Mouse (Mus musculus) cerebellum, postnatal 36 days (tissue): ENCODE results near the gene Pten.
"Not testable (repeated sequence)": the region's sequence is repeated elsewhere in the genome, so short reads cannot be mapped to it uniquely, and the experiment has no call there.

Experiments
- DNase-seq, 2 experiments: peaks; one replicate each; pipeline ENCODE4 v3.0.0; 2021 to 2022; ENCODE audit warnings: mixed read lengths in 2 of 2

Pten gene

DNA sequence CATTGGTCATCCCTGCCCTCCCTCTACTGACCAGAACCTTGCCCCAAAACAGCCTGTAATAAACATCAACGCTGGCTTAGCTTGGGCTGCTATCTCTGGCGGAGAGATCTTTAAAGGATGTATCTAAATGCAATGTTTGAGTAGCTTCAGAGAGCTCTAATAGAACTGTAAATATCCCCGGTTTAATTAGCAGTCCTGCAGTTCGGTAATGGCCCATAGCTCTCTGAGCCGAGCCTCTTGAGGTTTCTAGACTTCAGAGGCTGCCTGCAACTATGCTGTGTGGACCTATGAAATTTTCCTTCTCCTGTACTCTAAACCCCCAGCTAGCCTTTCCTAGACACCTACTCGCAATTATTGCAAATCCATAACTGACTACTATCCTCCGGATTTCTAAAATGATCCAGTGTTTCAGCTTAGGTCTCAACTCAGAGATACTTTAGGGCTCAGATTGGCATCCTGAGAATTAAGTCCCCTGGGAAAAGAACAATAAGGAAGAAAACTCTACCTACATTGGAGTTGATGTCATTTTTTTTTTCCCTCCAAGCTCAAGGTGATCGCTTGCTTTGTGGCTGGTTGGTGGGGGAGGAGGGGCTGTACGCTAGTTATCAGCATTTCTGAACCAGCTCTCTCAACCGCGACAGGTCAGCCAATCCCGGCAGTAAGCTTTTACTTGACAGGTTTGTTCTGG lies 2.0 kb upstream of the Pten start:
- peak in 1 of 2 experiments; percentile 43 for DNase-seq

DNA sequence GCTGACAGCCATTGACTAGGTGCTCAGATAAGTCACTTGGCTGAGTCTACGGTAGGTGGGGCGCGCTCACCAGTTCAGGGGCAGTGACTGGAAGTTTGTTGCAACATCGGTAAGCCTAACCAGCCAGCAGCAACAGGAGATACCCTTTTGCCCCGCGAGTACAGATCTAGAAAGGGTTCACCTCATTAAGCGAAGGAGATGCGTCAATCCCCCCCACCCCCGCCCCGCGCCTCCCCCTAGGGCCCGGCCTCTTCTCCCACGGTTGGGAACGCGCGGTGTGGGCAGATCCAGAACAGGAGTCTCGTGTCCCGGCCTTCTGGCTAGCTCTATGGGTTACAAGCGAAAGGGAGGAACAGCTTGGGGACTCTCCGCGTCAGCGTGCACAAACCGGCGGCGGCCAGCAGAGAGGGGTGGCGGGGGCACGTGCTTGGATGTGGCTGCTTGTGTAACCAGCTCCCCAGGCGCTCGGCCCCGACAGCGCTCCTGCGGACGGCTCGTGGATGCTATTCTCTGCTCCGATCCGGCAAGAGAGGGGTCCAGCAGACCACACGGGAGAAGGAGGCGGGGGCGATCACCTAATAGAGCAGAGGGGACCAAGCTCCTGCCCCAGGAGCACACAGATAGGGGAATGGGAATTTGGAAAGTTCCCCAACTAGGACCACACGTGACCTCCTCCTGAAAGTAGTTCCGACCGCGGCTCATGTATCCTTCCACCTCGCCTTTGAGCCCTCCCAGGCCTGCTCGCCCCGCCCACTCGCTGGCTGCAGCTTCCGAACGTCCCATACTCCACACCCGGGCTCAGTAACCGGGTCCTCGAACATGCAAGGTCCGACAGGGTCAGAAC lies 1.3 kb upstream of the Pten start:
- peak; percentile 97 for DNase-seq

- DNase-seq, result no peak
Measured at GRCm38 (mm10) chr19:32756636-32756899, 729 bp upstream of the Pten start.

- DNase-seq, result peak; percentile 59 to 64
Measured at GRCm38 (mm10) chr19:32757831-32758792, 815 bp downstream of the Pten start.

DNA sequence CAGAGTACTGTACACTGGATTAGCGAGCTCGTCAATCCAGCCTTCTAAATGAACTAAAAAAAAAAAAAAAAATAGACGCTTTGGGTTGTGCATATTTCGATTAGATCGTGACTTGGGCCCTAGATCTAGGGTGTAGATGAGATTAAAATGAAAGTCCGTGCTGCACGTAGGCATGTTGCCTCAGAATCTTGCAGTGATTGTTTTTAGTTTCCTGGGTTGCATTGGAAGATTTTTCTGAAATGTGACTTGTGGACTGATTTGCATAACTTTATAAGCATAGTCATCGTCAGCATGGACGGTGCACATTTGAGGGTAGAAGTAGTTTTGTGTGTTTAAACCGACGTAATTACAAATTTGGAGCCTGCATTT lies 1.5 kb downstream of the Pten start:
- no peak for DNase-seq

DNA sequence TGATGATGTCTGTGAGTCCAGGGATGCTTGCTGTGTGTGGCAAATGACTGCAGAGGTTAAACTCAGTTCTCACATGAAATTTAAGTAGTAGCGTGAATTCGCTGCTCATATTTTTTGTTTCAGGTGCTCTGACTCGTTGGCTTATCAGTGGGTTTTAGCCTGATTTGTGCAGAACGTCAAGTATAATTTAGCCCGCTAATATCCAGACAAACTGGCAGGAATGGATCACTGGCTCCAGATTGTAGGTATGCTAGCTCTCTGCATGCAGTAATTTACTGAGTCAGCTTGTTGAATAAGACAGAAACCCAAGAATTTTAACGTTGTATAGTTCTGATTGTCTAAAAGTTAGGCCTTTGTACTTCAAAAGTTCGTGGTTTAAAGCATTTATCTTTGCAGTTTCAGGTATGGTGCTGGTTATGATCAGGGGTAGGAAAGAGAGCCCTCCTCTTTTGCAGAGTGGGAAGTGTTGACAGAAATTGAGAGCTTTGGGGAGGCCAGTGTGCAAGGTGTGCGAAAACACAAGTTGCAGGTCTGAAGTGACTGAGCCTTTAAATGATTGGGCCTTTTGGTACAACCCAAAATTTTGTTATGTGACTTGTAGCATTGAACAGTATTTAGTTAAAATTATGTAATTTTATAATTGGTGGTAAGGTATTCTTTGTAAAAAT lies 2.2 kb downstream of the Pten start:
- no peak for DNase-seq

GRCm38 (mm10) chr19:32760499-32760898 lies 3.2 kb downstream of the Pten start:
- no peak for DNase-seq

- no peak for DNase-seq
Measured at GRCm38 (mm10) chr19:32761162-32761561, 3.9 kb downstream of the Pten start.

- no peak for DNase-seq
Measured at GRCm38 (mm10) chr19:32762493-32762892, 5.2 kb downstream of the Pten start.

DNA sequence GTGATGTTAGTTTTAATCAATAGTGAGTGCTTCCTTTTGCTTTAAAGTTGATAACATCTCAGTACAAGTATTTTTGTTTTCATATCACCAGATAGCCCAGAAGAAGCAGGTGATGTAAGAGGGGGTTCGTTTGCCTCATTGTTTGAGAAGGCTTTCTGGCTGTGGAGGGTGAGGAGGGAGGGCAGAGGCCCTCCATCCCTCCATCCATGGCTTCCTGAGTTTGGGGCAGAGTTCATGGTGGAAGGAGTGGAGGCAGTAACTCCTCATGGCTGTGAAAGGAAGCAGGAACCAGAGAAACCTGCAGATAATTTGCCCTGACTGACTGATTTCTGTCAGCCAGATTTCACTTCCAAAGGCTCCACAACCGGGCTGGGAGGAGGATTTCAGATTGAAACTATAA lies 21.1 kb downstream of the Pten start:
- no peak for DNase-seq

- DNase-seq, result no peak
Measured at GRCm38 (mm10) chr19:32779131-32779530, 21.8 kb downstream of the Pten start.

GRCm38 (mm10) chr19:32781305-32782071 lies 24.2 kb downstream of the Pten start:
- no peak for DNase-seq

DNA sequence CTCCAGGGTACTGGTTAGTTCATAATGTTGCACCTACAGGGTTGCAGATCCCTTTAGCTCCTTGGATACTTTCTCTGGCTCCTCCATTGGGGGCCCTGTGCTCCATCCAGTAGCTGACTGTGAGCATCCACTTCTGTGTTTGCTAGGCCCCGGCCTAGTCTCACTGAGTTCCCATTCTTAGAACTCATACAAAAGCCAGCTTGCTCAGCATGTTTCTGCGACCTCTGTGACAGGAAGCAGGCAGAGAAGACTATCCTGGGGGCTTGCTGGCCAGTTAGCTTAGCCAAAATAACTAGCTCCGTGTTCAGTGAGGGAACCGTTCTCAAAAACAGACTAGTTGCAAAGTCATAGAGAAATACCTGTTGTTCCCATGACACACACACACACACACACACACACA lies 30.1 kb downstream of the Pten start:
- DNase-seq, result not testable (repeated sequence)

- DNase-seq, result not testable (repeated sequence)
Measured at GRCm38 (mm10) chr19:32788016-32788415, 30.7 kb downstream of the Pten start.

GRCm38 (mm10) chr19:32789535-32789934 lies 32.2 kb downstream of the Pten start:
- no peak for DNase-seq

- peak; percentile 73 to 76 for DNase-seq
Measured at GRCm38 (mm10) chr19:32792610-32793009, 35.3 kb downstream of the Pten start.

DNA sequence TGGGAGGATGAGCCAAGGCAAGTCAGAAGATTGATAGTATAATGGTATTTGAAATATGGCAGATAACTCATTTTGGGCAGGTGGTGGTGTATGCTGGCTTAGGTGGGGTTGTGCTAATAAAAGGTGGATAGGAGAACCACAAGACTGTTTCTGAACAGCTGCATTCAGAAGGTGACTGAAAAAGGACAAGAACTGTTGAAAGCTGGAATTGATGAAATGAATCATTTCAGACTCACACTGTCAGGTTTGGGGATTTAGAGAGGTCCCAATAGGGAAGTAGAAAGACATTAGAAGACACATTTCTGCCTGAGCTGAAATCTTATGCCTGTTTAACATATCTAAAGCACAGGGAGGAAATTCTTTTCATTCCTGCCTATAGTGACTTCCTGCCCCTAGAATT lies 36.6 kb downstream of the Pten start:
- DNase-seq, result no peak

DNA sequence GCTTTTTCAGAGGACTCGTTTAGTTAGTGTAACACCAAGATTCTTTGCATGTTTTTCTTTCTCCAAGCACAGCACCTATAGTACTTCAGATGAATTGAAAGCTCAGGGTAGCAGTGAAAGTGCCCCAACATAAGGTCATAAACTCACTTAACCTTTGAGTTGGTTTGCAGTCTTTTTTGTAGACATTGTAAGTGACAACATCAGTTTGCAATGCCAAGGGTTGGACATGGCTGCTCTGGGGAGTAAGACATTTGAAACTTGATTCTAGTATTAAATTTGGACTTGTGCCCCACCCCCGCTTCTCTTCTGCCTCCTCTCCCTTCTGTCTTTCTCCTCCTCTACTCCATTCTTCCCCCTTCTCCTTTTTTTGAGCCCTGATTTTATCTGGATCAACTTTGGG lies 43.3 kb downstream of the Pten start:
- no peak for DNase-seq

DNA sequence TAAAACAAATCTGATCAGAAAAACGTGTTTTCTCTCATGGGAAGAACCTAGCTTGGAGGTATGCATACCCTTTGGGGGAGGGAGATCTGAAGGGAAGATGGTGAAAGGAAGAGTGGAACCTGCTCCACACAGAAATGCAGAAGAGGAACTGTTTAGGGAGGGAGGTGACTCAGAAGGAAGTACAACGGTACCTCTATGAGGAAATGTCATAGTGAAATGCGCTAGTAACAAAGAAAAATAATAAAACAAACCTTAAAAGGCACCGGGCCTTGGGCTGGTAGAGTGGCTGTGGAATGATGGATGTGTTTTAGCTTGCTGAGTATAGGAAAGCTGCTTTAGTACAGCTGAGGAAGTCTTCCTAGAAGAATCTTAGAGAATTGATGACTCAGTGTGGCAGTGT lies 47.4 kb downstream of the Pten start:
- DNase-seq, result no peak

GRCm38 (mm10) chr19:32807610-32808009 lies 50.3 kb downstream of the Pten start:
- DNase-seq, result no peak

DNA sequence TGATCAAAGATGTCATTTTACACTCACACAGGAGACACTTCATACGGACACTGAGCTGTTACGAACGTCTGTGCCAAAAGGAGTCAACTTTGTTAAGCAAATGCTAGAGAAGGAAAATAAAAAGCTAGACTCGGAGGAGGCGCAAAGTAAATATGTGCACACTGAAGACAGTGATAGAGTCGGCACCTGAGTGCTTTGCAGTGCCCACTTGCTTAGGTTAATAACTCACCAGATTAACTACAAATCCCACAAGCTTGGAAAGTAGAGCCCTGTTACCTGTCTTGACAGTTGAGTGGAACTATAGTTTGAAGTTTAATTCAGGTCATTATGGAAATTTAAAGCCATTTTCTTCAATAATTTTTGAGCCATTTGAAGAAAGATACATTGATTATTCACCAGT lies 51.4 kb downstream of the Pten start:
- no peak for DNase-seq

DNA sequence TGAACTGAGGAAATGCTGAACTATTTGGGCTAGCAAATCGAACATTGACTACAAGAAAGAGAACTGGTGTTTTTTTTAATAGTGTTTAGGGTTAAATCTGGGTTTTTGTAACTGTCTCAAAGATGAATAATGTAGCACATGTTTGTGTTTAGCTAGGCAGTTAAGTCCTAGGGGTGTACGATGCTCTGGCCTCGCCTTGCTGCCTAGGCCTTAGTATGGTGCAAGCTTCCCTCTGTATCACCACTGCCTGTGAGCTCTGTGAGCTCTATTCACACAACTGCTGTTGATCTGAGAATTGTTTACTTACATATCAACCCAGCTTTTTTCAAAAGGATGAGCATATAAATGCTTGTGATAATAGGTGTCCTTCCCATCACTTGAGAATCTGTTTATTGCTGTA lies 51.8 kb downstream of the Pten start:
- DNase-seq, result no peak
